Mouse (Mus musculus) erythroblast, embryonic 14.5 days (primary cell): ENCODE measurements around the gene Klf5.

Experiments
- GATA1 ChIP-seq: IDR thresholded peaks from 2 replicates; pipeline ENCODE4 v1.6.1; 2012; ENCODE audit warnings: low read length, inconsistent platforms, mixed read lengths
- TAL1 ChIP-seq: IDR thresholded peaks from 3 replicates; pipeline ENCODE4 v1.6.1; 2012; ENCODE audit warnings: low read length, inconsistent platforms, mixed read lengths

DNA sequence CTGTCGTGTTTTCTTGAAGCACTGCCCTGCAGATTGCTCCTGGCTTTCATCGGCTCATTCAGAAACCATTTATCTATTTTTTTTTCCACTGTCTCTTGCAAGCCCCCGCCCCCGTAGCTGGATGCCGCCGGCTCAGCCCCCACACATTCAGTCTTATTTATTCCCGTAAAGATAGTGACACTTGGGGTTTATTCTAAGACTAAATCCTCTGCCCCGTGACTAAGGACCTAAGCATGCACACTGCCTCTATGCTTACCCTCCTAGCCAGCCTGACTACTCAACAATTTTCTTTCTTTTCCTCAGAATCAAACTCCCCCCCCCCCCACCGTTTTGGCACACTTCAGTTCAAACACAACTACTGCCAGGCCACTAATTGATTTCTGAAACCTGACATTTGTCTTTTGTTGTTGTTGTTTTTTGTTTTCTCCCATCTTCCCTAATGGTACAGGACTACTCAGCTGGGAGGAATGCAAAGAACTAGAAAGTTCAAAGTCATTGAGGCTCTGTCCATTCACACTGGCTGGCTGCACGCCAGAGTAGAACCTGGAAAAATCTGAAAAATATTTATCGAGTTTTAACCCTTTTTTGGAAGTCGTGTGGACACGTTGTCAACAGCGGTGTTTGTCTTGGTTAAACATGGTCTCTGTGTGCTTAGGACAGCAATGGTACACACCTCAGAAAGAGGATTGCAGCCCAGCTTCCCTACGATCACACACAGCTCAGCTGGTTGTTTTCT, 2.7 kb upstream of the Klf5 start:
- no peak for TF ChIP-seq GATA1
- no peak for TF ChIP-seq TAL1
